Comparison of ENCODE assay signal across 14 mouse cellular contexts in genomic region chr14:20112218-20112617, GRCm38 (mm10). TPM values are rescaled to one million over a fixed set of nuclear protein-coding genes. Genes with fewer than 3 reads are reported as not detected.
DNase-seq lines count a peak whose midpoint lies in the region; ATAC-seq and TF ChIP-seq lines count a peak whose summit lies in the region.
"Had no signal": no experiment of that assay in that cellular context is flagged by ENCODE, and none has a peak within 500 bp of the region (broad histone marks: within the 10 kb centered on the region; RNA-seq: fewer than 3 reads in every experiment).

No protein-coding gene starts in this region.

- no peaks in the 10 kb centered on the region for H3K36me3 ChIP-seq in intestine, postnatal 0 days (ENCODE audit: control insufficient read depth, insufficient read depth)
- no peaks in the 10 kb centered on the region for H3K36me3 ChIP-seq in intestine, embryonic 15.5 days
- no peaks in the 10 kb centered on the region for H3K36me3 ChIP-seq in hindbrain, postnatal 0 days (ENCODE audit: insufficient read depth, low read length)
- H3K36me3 ChIP-seq: embryonic facial prominence, embryonic 13.5 days; forebrain, embryonic 10.5 days; limb, embryonic 12.5 days had no signal

- H3K4me2 ChIP-seq in intestine, postnatal 0 days (replicated peaks; ENCODE audit: low read depth): no peak overlapping the region
- no peak overlapping the region for H3K4me2 ChIP-seq in intestine, embryonic 15.5 days (replicated peaks)
- H3K4me2 ChIP-seq in hindbrain, postnatal 0 days (ENCODE audit: low read depth, low read length): no peak overlapping the region
- H3K4me2 ChIP-seq: embryonic facial prominence, embryonic 13.5 days; limb, embryonic 12.5 days had no signal

- no peak for ATAC-seq in intestine, postnatal 0 days
- no peak for ATAC-seq in intestine, embryonic 15.5 days
- ATAC-seq in hindbrain, postnatal 0 days: no peak
- ATAC-seq: hindbrain, embryonic 16.5 days had no signal

- no peaks in the 10 kb centered on the region for H3K9me3 ChIP-seq in intestine, postnatal 0 days (ENCODE audit: control insufficient read depth)
- no peaks in the 10 kb centered on the region for H3K9me3 ChIP-seq in intestine, embryonic 15.5 days
- no peaks in the 10 kb centered on the region for H3K9me3 ChIP-seq in hindbrain, postnatal 0 days (ENCODE audit: low read length)
- H3K9me3 ChIP-seq: embryonic facial prominence, embryonic 13.5 days had no signal

- no peak overlapping the region for H3K9ac ChIP-seq in intestine, postnatal 0 days (ENCODE audit: low read depth, low read length)
- no peak overlapping the region for H3K9ac ChIP-seq in intestine, embryonic 15.5 days
- H3K9ac ChIP-seq in hindbrain, postnatal 0 days (replicated peaks; ENCODE audit: low read length): no peak overlapping the region
- H3K9ac ChIP-seq: embryonic facial prominence, embryonic 13.5 days; limb, embryonic 12.5 days had no signal

- no peaks in the 10 kb centered on the region for H3K4me1 ChIP-seq in intestine, postnatal 0 days (replicated peaks; ENCODE audit: control insufficient read depth, insufficient read depth, low read length)
- H3K4me1 ChIP-seq in intestine, embryonic 15.5 days (replicated peaks): no peaks in the 10 kb centered on the region
- H3K4me1 ChIP-seq in hindbrain, postnatal 0 days (ENCODE audit: insufficient read depth, low read length): no peaks in the 10 kb centered on the region
- H3K4me1 ChIP-seq: embryonic facial prominence, embryonic 13.5 days had no signal

- H3K27me3 ChIP-seq in intestine, postnatal 0 days (replicated peaks; ENCODE audit: control insufficient read depth, insufficient read depth, low read length): no peaks in the 10 kb centered on the region
- H3K27me3 ChIP-seq in intestine, embryonic 15.5 days (replicated peaks): no peaks in the 10 kb centered on the region
- H3K27me3 ChIP-seq in hindbrain, postnatal 0 days (ENCODE audit: insufficient read depth, low read length): no peaks in the 10 kb centered on the region; the same call in 1 of the 2 replicates
- H3K27me3 ChIP-seq: embryonic facial prominence, embryonic 13.5 days; limb, embryonic 12.5 days had no signal

- DNase-seq in 3T3-L1 (ENCODE audit: low read depth, low spot score) (peak; percentile 40), ZHBTc4 (ENCODE audit: low read depth, low spot score) (peak; percentile 69)
- DNase-seq in CD4-positive helper T cell, adult 2 months (ENCODE audit: low read depth, low spot score): peak; percentile 49
- no peak for DNase-seq in adrenal gland, adult (ENCODE audit: inconsistent age in 2 of 2, low spot score in 1 of 2)
- no peak for DNase-seq in hindbrain, postnatal 0 days (ENCODE audit: low spot score)
- DNase-seq: adrenal gland, adult 2 months; cerebellum, adult 8-10 months; heart, postnatal 10 days had no signal

- H3K4me3 ChIP-seq in intestine, postnatal 0 days (ENCODE audit: low read depth, low read length): no peak overlapping the region
- no peak overlapping the region for H3K4me3 ChIP-seq in intestine, embryonic 15.5 days (replicated peaks)
- no peak overlapping the region for H3K4me3 ChIP-seq in hindbrain, postnatal 0 days (ENCODE audit: low read length)
- H3K4me3 ChIP-seq: embryonic facial prominence, embryonic 13.5 days; forebrain, embryonic 10.5 days; limb, embryonic 12.5 days had no signal

- H3K27ac ChIP-seq in intestine, postnatal 0 days (ENCODE audit: low read depth, low read length): no peak overlapping the region
- no peak overlapping the region for H3K27ac ChIP-seq in intestine, embryonic 15.5 days
- no peak overlapping the region for H3K27ac ChIP-seq in hindbrain, postnatal 0 days
- H3K27ac ChIP-seq: embryonic facial prominence, embryonic 13.5 days; forebrain, embryonic 10.5 days; limb, embryonic 12.5 days had no signal

- peak; percentile 32; the same call in 1 of the 2 replicates for TF ChIP-seq CTCF in intestine, postnatal 0 days (IDR thresholded peaks at IDR 0.05; ENCODE audit: low read depth)
- TF ChIP-seq CTCF in hindbrain, postnatal 0 days (IDR thresholded peaks at IDR 0.05; ENCODE audit: low read depth): no peak; the same call in 1 of the 2 replicates

- 79% methylated on average over 3 of the region's 3 CpGs for WGBS in intestine, postnatal 0 days
- 80% methylated on average over 3 of the region's 3 CpGs for WGBS in intestine, embryonic 15.5 days
- WGBS in hindbrain, postnatal 0 days: 77% methylated on average over 3 of the region's 3 CpGs

RNA-seq across cellular contexts. Expression of gene Saysd1, which starts 26.1 kb away (rescaled TPM):
- polyA plus RNA-seq in intestine, postnatal 0 days (2015; fragmentation: Nextera tagmentation; extraction: Ambion mirVana): 49.8 and 55.6 TPM in 2 replicates
- 15.8 and 16.8 TPM in 2 replicates for polyA plus RNA-seq in intestine, embryonic 15.5 days (2015; fragmentation: Nextera tagmentation; extraction: Ambion mirVana)
- 4.8 and 6.8 TPM in 2 replicates for total RNA-seq in hindbrain, postnatal 0 days (2014; rRNA removed)
- polyA plus RNA-seq in hindbrain, postnatal 0 days (2015; fragmentation: Nextera tagmentation; extraction: Ambion mirVana): 9.8 and 11.4 TPM in 2 replicates

Comparison
In these comparisons a context has a peak if more than half of its experiments do, and no peak if none do; other contexts are left out.
1. DNase-seq: peak in 3T3-L1 (single experiment), CD4-positive helper T cell, adult 2 months (single experiment) and ZHBTc4 (single experiment); none in adrenal gland, adult (0 of 2) and hindbrain, postnatal 0 days (single experiment).